Mouse (Mus musculus) small intestine, adult 2 months (tissue): ENCODE measurements at regions not wholly inside any gene's neighbourhood (a gene's known extent, or its start where the extent isn't known, plus 50 kb on each side); places are given as distances from the start of the nearest gene placed in this dataset.

Experiments used
- CTCF ChIP-seq: fragments of 200-500 bp; IDR thresholded peaks from 2 replicates; pipeline ENCODE4 v1.5.1; 2012; ENCODE audit warnings: low read depth, mild to moderate bottlenecking, control low read depth, inconsistent platforms, low read length, moderate library complexity, mixed read lengths; ENCODE audit not compliant: insufficient replicate concordance, insufficient read length; ENCODE audit errors: extremely low read depth
- POLR2A ChIP-seq: fragments of 200-500 bp; IDR thresholded peaks from 2 replicates; pipeline ENCODE4 v1.6.1; 2012; ENCODE audit warnings: low read depth, mild to moderate bottlenecking, control low read depth, inconsistent platforms, low read length, moderate library complexity

GRCm38 (mm10) chr8:48980755-48981154, 137.0 kb upstream of the Tenm3 start:
- TF ChIP-seq CTCF (no peak), POLR2A (no peak)
